ENCODE assay signal across 8 mouse cellular contexts in genomic region chr12:12396224-12396623, GRCm38 (mm10).
DNase-seq lines count a peak whose midpoint lies in the region; TF ChIP-seq lines count a peak whose summit lies in the region.

No protein-coding gene starts in this region.

- no peak for TF ChIP-seq POLR2A in brain, embryonic 14.5 days (IDR thresholded peaks at IDR 0.05; ENCODE audit: borderline replicate concordance, extremely low read depth, insufficient read depth, insufficient read length, poor library complexity, severe bottlenecking)

- DNase-seq in heart, adult 11 months = peak; percentile 90
- DNase-seq in heart, postnatal 25 days (ENCODE audit: low spot score) = no peak
- peak; percentile 55 for DNase-seq in CD4-positive helper T cell, adult 2 months (ENCODE audit: low read depth, low spot score)
- DNase-seq in brain, embryonic 14.5 days (ENCODE audit: low read depth) = peak; percentile 61
- DNase-seq in frontal cortex, postnatal 25 days (ENCODE audit: low spot score in 2 of 2) = peak; percentile 52 to 58
- peak; percentile 66 to 73 for DNase-seq in layer of hippocampus, postnatal 14 days (ENCODE audit: low spot score in 2 of 2)
- peak; percentile 28 to 67 for DNase-seq in lung, postnatal 4 days
- DNase-seq in thymus, postnatal 25 days = peak; percentile 78

- peak; percentile 69; the same call in 1 of the 2 replicates for TF ChIP-seq CTCF in brain, embryonic 14.5 days (IDR thresholded peaks at IDR 0.05; ENCODE audit: borderline replicate concordance, extremely low read depth, insufficient read depth, insufficient read length)

- intact Hi-C loops in heart, postnatal 25 days (cut with DNase I) = loop anchor here (1.0 kb wide), 2 partner anchors 73 to 220 kb away; no protein-coding TSS in a partner anchor
